Mouse (Mus musculus) E14TG2a.4 (cell line): ENCODE measurements around the gene Gm20388.

Experiments
- CTCF ChIP-seq: conservative IDR thresholded peaks from 2 replicates; pipeline ENCODE4 v1.5.1; 2014; ENCODE audit warnings: low read length
- NANOG ChIP-seq: IDR thresholded peaks from 2 replicates; pipeline ENCODE4 v1.6.1; 2014; ENCODE audit warnings: borderline replicate concordance, low read length, mixed read lengths

DNA sequence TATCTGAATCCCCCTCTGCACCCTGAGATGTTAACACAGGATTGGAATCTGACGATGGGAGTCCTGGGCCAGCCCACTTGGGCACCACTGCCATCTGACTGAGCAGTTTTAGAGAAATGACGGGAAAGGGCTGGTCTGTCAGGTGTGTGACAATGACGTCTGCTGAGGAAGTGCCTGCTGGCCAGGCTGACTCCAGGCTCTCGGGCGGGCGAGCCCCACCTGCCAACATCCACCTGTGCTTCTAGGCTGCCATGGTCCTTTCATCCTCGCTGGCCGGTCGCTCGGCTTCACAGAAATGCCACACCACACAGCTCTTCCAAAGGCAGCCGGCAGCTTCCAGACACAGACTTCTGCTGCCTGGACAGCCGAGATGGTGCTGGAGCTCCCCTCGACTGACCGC is 1689.2 kb downstream of the Gm20388 start:
- no peak for TF ChIP-seq CTCF
- no peak for TF ChIP-seq NANOG
